Mouse (Mus musculus): ENCODE results near the gene Masp1. TPM values are rescaled to one million over a fixed set of nuclear protein-coding genes. Genes with fewer than 3 reads are reported as not detected.

Masp1 gene
- total and polyA plus RNA-seq, 3 experiments = 0.11 to 0.34 TPM; not detected in 1

- Histone ChIP-seq H3K79me2 (replicated peaks; ENCODE audit: control insufficient read depth, extremely low read depth, insufficient read depth, poor library complexity, severe bottlenecking) (no peaks in the 10 kb centered on the region), H3K36me3 (replicated peaks in 1 of 2; ENCODE audit: control insufficient read depth in 1 of 2, insufficient read depth in 1 of 2, low read length in 1 of 2) (no peaks in the 10 kb centered on the region), H3K4me2 (ENCODE audit: insufficient read depth, low read depth, poor library complexity, severe bottlenecking) (no peak overlapping the region), H3K4me3 (replicated peaks in 1 of 3; ENCODE audit: low read depth in 2 of 3, low read length in 2 of 3, poor library complexity in 1 of 3) (no peak overlapping the region), H3K4me1 (ENCODE audit: control insufficient read depth in 1 of 2, insufficient read depth in 2 of 2) (no peaks in the 10 kb centered on the region), H3K9me3 (replicated peaks; ENCODE audit: low read length) (no peaks in the 10 kb centered on the region), H3K27me3 (replicated peaks) (no peaks in the 10 kb centered on the region), H3K9ac (ENCODE audit: insufficient read depth, low read depth) (no peak overlapping the region), H3K27ac (ENCODE audit: insufficient read depth, low read depth) (no peak overlapping the region)
- in situ Hi-C loops (cut with MboI; ENCODE audit: low pct_ligation_motif_present, low pct_unique_long_range_greater_than_20kb, low sequenced_read_pairs) (loop anchor here (5.0 kb wide), 1 partner anchor 350 kb away; no protein-coding TSS in a partner anchor), dilution Hi-C loops (cut with MboI; ENCODE audit: extremely low pct_ligation_motif_present, extremely low pct_unique_long_range_greater_than_20kb, low sequenced_read_pairs) (no loop called here)
- peak; percentile 29 for DNase-seq (ENCODE audit: extremely low read depth)
- TF ChIP-seq MEF2A (IDR thresholded peaks at IDR 0.05; ENCODE audit: borderline replicate concordance, low read depth, low read length) = no peak
- no peak for TF ChIP-seq TCF12 (IDR thresholded peaks at IDR 0.05; ENCODE audit: low read depth, low read length)
- TF ChIP-seq ETS1 (conservative IDR thresholded peaks at IDR 0.05; ENCODE audit: low read depth, low read length) = no peak
- TF ChIP-seq RAD21 (IDR thresholded peaks at IDR 0.05; ENCODE audit: low read depth, low read length) = peak; percentile 15
- peak; percentile 36 for TF ChIP-seq SMC3 (IDR thresholded peaks at IDR 0.05; ENCODE audit: low read depth, low read length)
- peak; percentile 44 to 63; a peak in 3 of 4 replicates for TF ChIP-seq CTCF (conservative IDR thresholded peaks at IDR 0.05 in 1 of 2, IDR thresholded peaks at IDR 0.05 in 1 of 2; ENCODE audit: low read depth in 2 of 2, low read length in 2 of 2)
- TF ChIP-seq UBTF (IDR thresholded peaks at IDR 0.05; ENCODE audit: low read depth, low read length) = no peak
- no peak for TF ChIP-seq ZKSCAN1 (IDR thresholded peaks at IDR 0.05; ENCODE audit: borderline replicate concordance, low read depth, low read length)
Measured at GRCm38 (mm10) chr16:23547783-23548182, 27.2 kb upstream of the Masp1 start.

GRCm38 (mm10) chr16:23544361-23544760 lies 23.7 kb upstream of the Masp1 start:
- Histone ChIP-seq H3K9me3 (replicated peaks; ENCODE audit: low read length) (no peaks in the 10 kb centered on the region), H3K9ac (ENCODE audit: insufficient read depth, low read depth) (no peak overlapping the region), H3K27ac (ENCODE audit: insufficient read depth, low read depth) (no peak overlapping the region), H3K79me2 (replicated peaks; ENCODE audit: control insufficient read depth, extremely low read depth, insufficient read depth, poor library complexity, severe bottlenecking) (no peaks in the 10 kb centered on the region), H3K36me3 (replicated peaks in 1 of 2; ENCODE audit: control insufficient read depth in 1 of 2, insufficient read depth in 1 of 2, low read length in 1 of 2) (no peaks in the 10 kb centered on the region), H3K27me3 (replicated peaks) (no peaks in the 10 kb centered on the region), H3K4me2 (ENCODE audit: insufficient read depth, low read depth, poor library complexity, severe bottlenecking) (no peak overlapping the region), H3K4me3 (replicated peaks in 1 of 3; ENCODE audit: low read depth in 2 of 3, low read length in 2 of 3, poor library complexity in 1 of 3) (no peak overlapping the region), H3K4me1 (ENCODE audit: control insufficient read depth in 1 of 2, insufficient read depth in 2 of 2) (no peaks in the 10 kb centered on the region)
- TF ChIP-seq MEF2A (IDR thresholded peaks at IDR 0.05; ENCODE audit: borderline replicate concordance, low read depth, low read length) = no peak
- TF ChIP-seq IRF4 (IDR thresholded peaks at IDR 0.05; ENCODE audit: low read depth, low read length) = no peak
- TF ChIP-seq TBP (conservative IDR thresholded peaks at IDR 0.05; ENCODE audit: low read depth, low read length) = no peak
- no peak for TF ChIP-seq TCF12 (IDR thresholded peaks at IDR 0.05; ENCODE audit: low read depth, low read length)
- no peak for TF ChIP-seq BHLHE40 (IDR thresholded peaks at IDR 0.05; ENCODE audit: low read depth, low read length)
- no peak for TF ChIP-seq NRF1 (IDR thresholded peaks at IDR 0.05; ENCODE audit: low read depth, low read length)
- TF ChIP-seq POLR2AphosphoS2 (IDR thresholded peaks at IDR 0.05; ENCODE audit: low read depth, low read length) = no peak
- no peak for TF ChIP-seq CTCF (conservative IDR thresholded peaks at IDR 0.05 in 1 of 2, IDR thresholded peaks at IDR 0.05 in 1 of 2; ENCODE audit: low read depth in 2 of 2, low read length in 2 of 2)
- TF ChIP-seq JUND (conservative IDR thresholded peaks at IDR 0.05; ENCODE audit: low read depth, low read length) = no peak
- no peak for TF ChIP-seq E2F4 (IDR thresholded peaks at IDR 0.05; ENCODE audit: insufficient replicate concordance, low read depth, low read length)
- TF ChIP-seq EP300 (IDR thresholded peaks at IDR 0.05; ENCODE audit: low read length) = no peak
- TF ChIP-seq ZKSCAN1 (IDR thresholded peaks at IDR 0.05; ENCODE audit: borderline replicate concordance, low read depth, low read length) = no peak
- TF ChIP-seq PAX5 (IDR thresholded peaks at IDR 0.05; ENCODE audit: low read length) = no peak
- no peak for TF ChIP-seq SMC3 (IDR thresholded peaks at IDR 0.05; ENCODE audit: low read depth, low read length)
- TF ChIP-seq USF2 (conservative IDR thresholded peaks at IDR 0.05; ENCODE audit: low read depth, low read length) = no peak
- TF ChIP-seq KAT2A (IDR thresholded peaks at IDR 0.05; ENCODE audit: insufficient replicate concordance, low read length) = no peak
- TF ChIP-seq MYC (IDR thresholded peaks at IDR 0.05; ENCODE audit: low read depth, low read length) = no peak
- TF ChIP-seq RAD21 (IDR thresholded peaks at IDR 0.05; ENCODE audit: low read depth, low read length) = no peak
- TF ChIP-seq ELF1 (IDR thresholded peaks at IDR 0.05; ENCODE audit: low read depth, low read length) = no peak
- in situ Hi-C loops (cut with MboI; ENCODE audit: low pct_ligation_motif_present, low pct_unique_long_range_greater_than_20kb, low sequenced_read_pairs) (no loop called here), dilution Hi-C loops (cut with MboI; ENCODE audit: extremely low pct_ligation_motif_present, extremely low pct_unique_long_range_greater_than_20kb, low sequenced_read_pairs) (no loop called here)
- no peak for DNase-seq (ENCODE audit: extremely low read depth)
